Mouse (Mus musculus) erythroblast, embryonic 14.5 days (primary cell): ENCODE data around the gene Kera. TPM values are rescaled to one million over a fixed set of nuclear protein-coding genes. Genes with fewer than 3 reads are reported as not detected.

Source experiments
- H3K27me3 ChIP-seq: 2 replicates; pipeline ENCODE4 v1.6.1; 2012; ENCODE audit warnings: inconsistent platforms; ENCODE audit not compliant: control insufficient read depth
- H3K36me3 ChIP-seq: 2 replicates; pipeline ENCODE4 v1.6.1; 2012; ENCODE audit warnings: mild to moderate bottlenecking, inconsistent platforms; ENCODE audit not compliant: control insufficient read depth
- H3K4me1 ChIP-seq: 2 replicates; pipeline ENCODE4 v1.6.1; 2012; ENCODE audit warnings: inconsistent platforms; ENCODE audit not compliant: control insufficient read depth
- H3K4me3 ChIP-seq: replicated peaks from 2 replicates; pipeline ENCODE3; 2012; ENCODE audit warnings: moderate library complexity, mild to moderate bottlenecking, inconsistent platforms
- H3K9me3 ChIP-seq: 2 replicates; pipeline ENCODE4 v1.6.1; 2012; ENCODE audit warnings: low read length, inconsistent platforms, mixed read lengths; ENCODE audit not compliant: control insufficient read depth
- GATA1 ChIP-seq: IDR thresholded peaks from 2 replicates; pipeline ENCODE4 v1.6.1; 2012; ENCODE audit warnings: low read length, inconsistent platforms, mixed read lengths
- TAL1 ChIP-seq: IDR thresholded peaks from 3 replicates; pipeline ENCODE4 v1.6.1; 2012; ENCODE audit warnings: low read length, inconsistent platforms, mixed read lengths
- polyA plus RNA-seq: library from polyadenylated mRNA; stranded (reverse); fragments of >175 nt; gene quantifications from 2 replicates; pipeline ENCODE4 v1.2.3, GENCODE M21; 2012

Gene Kera
- polyA plus RNA-seq, 1 experiment, result not detected

- H3K9me3 ChIP-seq, result no peaks in the 10 kb centered on the region; the same call in 1 of the 2 replicates
- no peaks in the 10 kb centered on the region for H3K36me3 ChIP-seq
- no peaks in the 10 kb centered on the region for H3K4me1 ChIP-seq
- H3K27me3 ChIP-seq, result no peaks in the 10 kb centered on the region
- H3K4me3 ChIP-seq, result no peak overlapping the region
- TF ChIP-seq TAL1 (no peak), GATA1 (no peak)
Measured at GRCm38 (mm10) chr10:97595680-97596079, 11.0 kb upstream of the Kera start.

GRCm38 (mm10) chr10:97601744-97602143 lies 4.9 kb upstream of the Kera start:
- Histone ChIP-seq H3K9me3 (peaks cover 16% of the 10 kb centered on the region), H3K27me3 (no peaks in the 10 kb centered on the region), H3K36me3 (no peaks in the 10 kb centered on the region), H3K4me1 (no peaks in the 10 kb centered on the region), H3K4me3 (no peak overlapping the region)
- no peak for TF ChIP-seq TAL1
- no peak for TF ChIP-seq GATA1

- no peaks in the 10 kb centered on the region for H3K27me3 ChIP-seq
- H3K9me3 ChIP-seq, result peaks cover 16% of the 10 kb centered on the region
- no peaks in the 10 kb centered on the region for H3K4me1 ChIP-seq
- no peak overlapping the region for H3K4me3 ChIP-seq
- TF ChIP-seq GATA1 (no peak), TAL1 (no peak)
- H3K36me3 ChIP-seq, result no peaks in the 10 kb centered on the region
Measured at GRCm38 (mm10) chr10:97603256-97603655, 3.4 kb upstream of the Kera start.

- H3K27me3 ChIP-seq, result no peaks in the 10 kb centered on the region
- no peak overlapping the region for H3K4me3 ChIP-seq
- TF ChIP-seq GATA1 (no peak), TAL1 (no peak)
- no peaks in the 10 kb centered on the region for H3K36me3 ChIP-seq
- no peaks in the 10 kb centered on the region for H3K4me1 ChIP-seq
- no peaks in the 10 kb centered on the region for H3K9me3 ChIP-seq
Measured at GRCm38 (mm10) chr10:97622328-97622727, 15.6 kb downstream of the Kera start.

GRCm38 (mm10) chr10:97624381-97624780 lies 17.7 kb downstream of the Kera start:
- Histone ChIP-seq H3K9me3 (no peaks in the 10 kb centered on the region), H3K27me3 (no peaks in the 10 kb centered on the region), H3K4me3 (no peak overlapping the region), H3K36me3 (no peaks in the 10 kb centered on the region), H3K4me1 (no peaks in the 10 kb centered on the region)
- TF ChIP-seq GATA1, result no peak
- TF ChIP-seq TAL1, result no peak

GRCm38 (mm10) chr10:97625116-97625515 lies 18.4 kb downstream of the Kera start:
- H3K4me3 ChIP-seq, result no peak overlapping the region
- TF ChIP-seq TAL1, result no peak
- TF ChIP-seq GATA1, result no peak
- no peaks in the 10 kb centered on the region for H3K4me1 ChIP-seq
- H3K9me3 ChIP-seq, result no peaks in the 10 kb centered on the region
- H3K36me3 ChIP-seq, result no peaks in the 10 kb centered on the region
- no peaks in the 10 kb centered on the region for H3K27me3 ChIP-seq

GRCm38 (mm10) chr10:97626543-97626942 lies 19.9 kb downstream of the Kera start:
- Histone ChIP-seq H3K9me3 (no peaks in the 10 kb centered on the region), H3K36me3 (no peaks in the 10 kb centered on the region), H3K27me3 (no peaks in the 10 kb centered on the region), H3K4me1 (no peaks in the 10 kb centered on the region), H3K4me3 (no peak overlapping the region)
- no peak for TF ChIP-seq GATA1
- no peak for TF ChIP-seq TAL1

- H3K4me3 ChIP-seq, result no peak overlapping the region
- H3K4me1 ChIP-seq, result no peaks in the 10 kb centered on the region
- H3K36me3 ChIP-seq, result no peaks in the 10 kb centered on the region
- H3K27me3 ChIP-seq, result no peaks in the 10 kb centered on the region
- no peaks in the 10 kb centered on the region for H3K9me3 ChIP-seq
- no peak for TF ChIP-seq GATA1
- TF ChIP-seq TAL1, result no peak
Measured at GRCm38 (mm10) chr10:97631061-97631460, 24.4 kb downstream of the Kera start.

- Histone ChIP-seq H3K27me3 (no peaks in the 10 kb centered on the region), H3K4me1 (no peaks in the 10 kb centered on the region), H3K9me3 (0 out of 2 replicates have a peak, but pooled peaks cover 2% of the 10 kb centered on the region), H3K36me3 (no peaks in the 10 kb centered on the region), H3K4me3 (no peak overlapping the region)
- TF ChIP-seq GATA1, result no peak
- no peak for TF ChIP-seq TAL1
Measured at GRCm38 (mm10) chr10:97641926-97642325, 35.2 kb downstream of the Kera start.

GRCm38 (mm10) chr10:97643768-97644167 lies 37.1 kb downstream of the Kera start, which contains the start of gene Epyc:
Gene Epyc (plus strand): TSS chr10:97644068.
- Histone ChIP-seq H3K36me3 (no peaks in the 10 kb centered on the region), H3K9me3 (0 out of 2 replicates have a peak, but pooled peaks cover 2% of the 10 kb centered on the region), H3K4me1 (no peaks in the 10 kb centered on the region), H3K4me3 (no peak within 1 kb of the TSS), H3K27me3 (no peaks in the 10 kb centered on the region)
- TF ChIP-seq TAL1 (no peak), GATA1 (no peak)
